Mouse (Mus musculus) cortical plate, adult 2 months (tissue): Measurements from ENCODE around the gene Cfap97d1. TPM values are rescaled to one million over a fixed set of nuclear protein-coding genes. Genes with fewer than 3 reads are reported as not detected.

Experiments
- H3K27ac ChIP-seq: fragments of 200-500 bp; 2 replicates; pipeline ENCODE4 v1.5.1; 2012; ENCODE audit warnings: low read length, control low read depth, inconsistent platforms; ENCODE audit not compliant: insufficient read depth
- H3K4me1 ChIP-seq: fragments of 200-500 bp; 2 replicates; pipeline ENCODE4 v1.6.1; 2011; ENCODE audit warnings: low read length; ENCODE audit not compliant: control insufficient read depth, insufficient read depth
- H3K4me3 ChIP-seq: fragments of 200-500 bp; 2 replicates; pipeline ENCODE4 v1.5.1; 2011; ENCODE audit warnings: mild to moderate bottlenecking, low read length, control low read depth; ENCODE audit not compliant: insufficient read depth
- CTCF ChIP-seq: fragments of 200-500 bp; IDR thresholded peaks from 2 replicates; pipeline ENCODE4 v1.5.1; 2011; ENCODE audit warnings: mild to moderate bottlenecking, control low read depth, low read length; ENCODE audit not compliant: insufficient read depth; ENCODE audit errors: extremely low read depth
- POLR2A ChIP-seq: fragments of 200-500 bp; IDR thresholded peaks from 2 replicates; pipeline ENCODE4 v1.6.1; 2011; ENCODE audit warnings: mild to moderate bottlenecking, low read length, control low read depth; ENCODE audit not compliant: insufficient read depth; ENCODE audit errors: extremely low read depth
- polyA plus RNA-seq: library from polyadenylated mRNA; depleted of rRNA; stranded (reverse); fragments of >200 nt; gene quantifications from 2 replicates; pipeline ENCODE4 v1.2.3, GENCODE M21; 2012

The Cfap97d1 gene
- polyA plus RNA-seq, 1 experiment, result not detected

DNA sequence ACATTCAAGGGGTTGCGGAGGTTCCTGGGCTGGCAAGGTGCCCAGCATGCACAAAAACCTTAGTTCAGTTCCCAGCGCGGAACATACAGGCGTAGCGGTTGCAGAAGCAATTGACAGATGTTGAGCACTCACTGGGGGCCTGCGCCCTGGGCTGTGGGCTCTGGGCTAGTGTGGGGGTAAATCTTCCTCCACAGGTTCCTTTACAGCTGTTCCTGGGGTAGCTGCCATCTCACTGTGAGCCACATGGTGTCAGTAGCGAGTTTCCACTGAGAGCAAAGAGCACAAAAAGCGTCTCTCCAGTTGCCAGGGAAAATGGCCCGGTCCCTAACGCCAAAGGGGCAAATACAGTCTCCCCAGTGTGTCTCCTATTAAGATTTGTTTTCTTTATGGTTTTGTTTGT is 1.9 kb downstream of the Cfap97d1 start:
- Histone ChIP-seq H3K27ac (no peak overlapping the region), H3K4me1 (peaks cover 10% of the 10 kb centered on the region; the same call in 1 of the 2 replicates), H3K4me3 (no peak overlapping the region)
- TF ChIP-seq CTCF (peak; percentile 99), POLR2A (no peak)

DNA sequence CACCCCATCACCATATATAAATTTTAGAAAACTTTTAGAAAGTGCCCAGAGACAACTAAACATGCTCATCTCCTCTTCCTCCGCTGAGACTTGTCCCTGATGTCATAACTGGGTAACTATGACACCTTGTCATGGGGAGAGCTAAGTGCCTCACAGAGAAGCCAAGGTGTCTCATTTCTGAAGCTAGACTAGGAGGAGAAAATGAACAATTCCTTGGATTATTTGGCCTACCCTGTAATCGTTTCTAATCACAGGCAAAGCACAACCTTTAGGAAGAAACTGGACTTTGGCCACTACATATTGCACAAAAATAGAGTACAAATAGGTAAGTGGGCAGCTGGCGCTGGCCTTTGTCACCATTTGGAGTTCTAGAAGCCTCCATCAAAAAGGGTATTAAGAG is 2.8 kb downstream of the Cfap97d1 start, which contains the start of gene Dusp3:
TSS of gene Dusp3 (minus strand) at position 101 of the 400 bp plus-strand sequence.
- no peak for TF ChIP-seq POLR2A
- no peak for TF ChIP-seq CTCF
- Histone ChIP-seq H3K27ac (no peak within 1 kb of the TSS), H3K4me1 (peaks cover 10% of the 10 kb centered on the region; the same call in 1 of the 2 replicates), H3K4me3 (no peak within 1 kb of the TSS)

DNA sequence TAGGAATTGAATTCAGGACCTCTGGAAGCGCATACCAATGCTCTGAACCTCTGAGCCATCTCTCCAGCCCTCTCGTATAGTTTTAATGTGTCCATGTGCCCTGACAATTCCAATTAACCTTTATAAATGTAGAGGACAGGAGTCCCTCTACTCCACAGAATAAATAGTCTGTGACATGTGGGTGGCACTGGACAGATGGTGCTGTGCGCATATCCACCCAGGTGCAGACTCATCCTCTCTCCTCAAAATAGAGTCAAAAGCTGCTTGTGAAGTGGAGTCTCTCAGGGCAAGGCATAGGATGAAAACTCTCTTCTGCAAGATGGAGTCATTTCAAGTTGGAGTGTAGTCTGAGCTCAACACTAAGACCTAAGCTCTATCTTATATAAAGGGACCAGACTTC is 6.2 kb downstream of the Cfap97d1 start:
- Histone ChIP-seq H3K4me1 (peaks cover 6% of the 10 kb centered on the region), H3K27ac (peak overlapping the region; percentile 57; the same call in 1 of the 2 replicates), H3K4me3 (no peak overlapping the region)
- TF ChIP-seq CTCF (no peak), POLR2A (no peak)

DNA sequence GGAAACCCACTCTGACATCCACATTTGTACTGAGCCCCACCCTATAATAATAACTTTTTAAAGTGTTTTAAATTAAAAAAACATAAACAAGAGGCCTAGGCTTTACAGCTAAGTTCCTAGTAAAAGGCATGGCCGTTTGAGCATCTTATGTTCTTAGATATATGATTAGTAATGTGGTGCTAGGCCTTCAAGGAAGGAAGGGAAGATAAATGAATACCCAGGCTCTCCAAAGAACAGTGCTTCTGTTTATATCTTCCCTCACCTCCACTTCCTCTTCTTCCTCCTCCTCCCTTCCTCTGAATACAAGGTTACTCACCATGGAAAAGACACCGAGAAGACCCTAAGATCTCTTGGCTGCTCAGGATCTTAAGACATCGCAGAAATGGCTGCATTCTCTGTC is 7.7 kb downstream of the Cfap97d1 start:
- H3K4me3 ChIP-seq, result no peak overlapping the region
- H3K4me1 ChIP-seq, result peaks cover 6% of the 10 kb centered on the region
- TF ChIP-seq CTCF (no peak), POLR2A (no peak)
- no peak overlapping the region for H3K27ac ChIP-seq

DNA sequence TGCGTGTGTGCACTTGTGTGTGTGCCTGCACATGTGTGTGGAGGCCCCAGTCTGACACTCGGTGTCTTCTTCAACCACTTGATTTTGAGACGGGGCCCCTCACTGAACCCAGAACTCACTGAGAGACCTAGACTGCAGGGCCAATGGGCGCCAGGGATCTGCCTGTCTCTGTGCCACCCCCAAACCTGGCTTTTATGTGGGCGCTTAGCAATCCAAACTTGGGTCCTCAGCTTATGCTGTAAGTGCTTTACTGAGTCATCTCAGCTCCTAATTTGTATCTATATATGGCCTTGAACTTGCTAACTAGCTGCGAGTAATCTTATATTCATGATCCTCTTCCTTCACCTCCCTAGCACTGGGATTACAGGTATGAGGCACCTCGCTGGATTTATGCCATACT is 8.3 kb downstream of the Cfap97d1 start:
- Histone ChIP-seq H3K4me1 (peaks cover 6% of the 10 kb centered on the region), H3K27ac (0 out of 2 replicates have a peak overlapping the region, but pooled peaks have one; percentile 7), H3K4me3 (no peak overlapping the region)
- TF ChIP-seq POLR2A (no peak), CTCF (no peak)

DNA sequence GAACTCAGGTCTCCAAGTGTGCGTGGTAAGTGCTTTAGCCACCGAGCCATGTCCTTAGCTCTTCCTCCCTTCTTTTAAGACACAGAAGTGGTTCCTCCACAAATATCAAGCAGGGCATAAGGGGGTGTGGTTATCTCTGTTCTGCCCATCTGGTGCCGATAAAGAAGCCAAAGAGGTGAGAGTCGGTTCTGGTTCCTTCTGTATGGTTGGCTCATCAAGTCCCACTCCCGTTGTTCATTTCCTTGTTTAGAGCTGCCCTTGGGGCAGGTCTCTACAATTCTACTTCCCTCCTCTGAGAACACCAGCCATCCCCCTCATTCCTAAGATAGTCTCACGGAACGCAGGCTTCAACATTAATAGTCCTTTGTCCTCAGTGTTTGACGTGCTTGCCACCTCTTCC is 10.0 kb downstream of the Cfap97d1 start:
- no peak for TF ChIP-seq CTCF
- no peak for TF ChIP-seq POLR2A
- Histone ChIP-seq H3K4me3 (no peak overlapping the region), H3K4me1 (peaks cover 6% of the 10 kb centered on the region), H3K27ac (peak overlapping the region; percentile 6; the same call in 1 of the 2 replicates)

DNA sequence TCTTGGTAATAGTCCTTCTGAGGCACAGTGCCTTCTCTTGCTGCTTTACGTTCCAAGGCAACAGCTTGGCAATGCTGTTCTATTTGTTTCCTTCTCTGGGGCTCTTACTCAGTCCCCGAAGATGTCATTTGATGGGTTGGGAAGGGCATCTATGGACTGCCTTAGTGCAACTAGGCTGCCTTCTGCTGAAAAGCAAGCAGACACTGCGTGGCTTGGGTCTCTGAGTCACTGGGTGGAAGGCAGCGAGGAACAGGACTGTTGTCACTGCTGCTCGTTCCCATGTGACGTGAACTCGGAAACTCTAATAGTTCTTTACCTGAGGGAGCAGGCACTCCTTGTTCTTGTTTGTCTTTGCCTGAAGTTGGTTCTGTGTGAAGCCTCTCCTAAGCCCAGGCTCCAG is 11.9 kb downstream of the Cfap97d1 start:
- no peak overlapping the region for H3K4me3 ChIP-seq
- peaks cover 4% of the 10 kb centered on the region for H3K4me1 ChIP-seq
- H3K27ac ChIP-seq, result no peak overlapping the region
- TF ChIP-seq POLR2A (no peak), CTCF (no peak)

DNA sequence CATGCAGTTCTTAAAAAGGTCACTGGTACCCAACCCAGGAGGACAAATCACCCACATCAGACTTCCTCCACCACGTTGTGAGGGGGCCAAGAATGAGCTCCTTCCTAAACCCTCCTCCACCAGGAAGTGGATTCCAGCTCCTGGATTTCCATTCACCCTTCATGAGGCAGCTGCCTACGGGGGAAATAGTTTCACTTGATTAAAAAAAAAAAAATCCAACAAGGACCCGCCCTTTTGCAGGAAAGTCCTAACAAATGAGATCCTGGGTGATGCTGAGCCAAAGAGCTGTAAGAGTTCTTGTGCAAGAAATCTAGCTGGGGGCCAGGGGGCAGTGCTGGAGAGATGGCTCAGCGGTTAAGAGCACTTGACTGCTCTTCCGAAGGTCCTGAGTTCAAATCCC is 14.2 kb downstream of the Cfap97d1 start:
- H3K27ac ChIP-seq, result no peak overlapping the region
- no peak overlapping the region for H3K4me3 ChIP-seq
- H3K4me1 ChIP-seq, result no peaks in the 10 kb centered on the region; the same call in 1 of the 2 replicates
- TF ChIP-seq CTCF, result no peak
- TF ChIP-seq POLR2A, result no peak

DNA sequence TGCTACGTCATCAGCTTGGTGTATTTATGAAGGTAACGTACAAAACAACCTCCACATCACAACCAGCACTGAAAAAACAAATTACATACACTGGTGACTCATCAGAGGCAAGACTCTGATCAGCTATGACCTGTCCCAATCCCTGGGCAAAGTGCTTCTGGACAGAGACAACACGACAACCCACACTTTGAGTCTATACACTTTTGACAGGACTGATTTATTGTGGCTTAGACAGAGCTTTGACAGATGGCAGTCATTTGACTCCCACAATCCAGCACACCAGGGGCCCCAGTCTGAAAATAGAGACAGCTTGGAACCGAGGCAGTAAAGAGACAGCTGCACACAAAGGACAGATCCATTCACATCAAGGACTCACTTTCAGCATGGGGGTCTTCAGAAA is 15.4 kb downstream of the Cfap97d1 start:
- no peak overlapping the region for H3K4me3 ChIP-seq
- no peak overlapping the region for H3K27ac ChIP-seq
- TF ChIP-seq POLR2A, result no peak
- TF ChIP-seq CTCF, result no peak

DNA sequence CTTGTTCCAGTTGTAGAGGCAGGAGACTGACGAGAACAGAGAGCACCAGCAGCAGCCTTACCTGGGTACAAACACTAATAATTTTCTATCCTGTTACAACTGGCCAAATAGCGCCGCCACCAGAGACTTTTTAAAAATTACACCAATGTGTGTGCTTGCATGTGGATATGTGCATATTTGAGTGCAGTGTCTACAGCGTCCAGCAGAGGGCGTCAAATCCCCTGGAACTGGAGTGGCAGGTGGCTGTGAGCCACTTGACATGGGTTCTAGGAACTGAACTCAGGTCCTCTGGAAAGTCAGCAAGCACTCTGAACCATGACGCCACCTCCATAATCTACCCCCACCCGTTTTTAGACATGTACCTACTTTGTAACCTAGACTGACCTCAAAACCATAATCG is 20.2 kb downstream of the Cfap97d1 start:
- Histone ChIP-seq H3K4me3 (no peak overlapping the region), H3K4me1 (no peaks in the 10 kb centered on the region), H3K27ac (no peak overlapping the region)
- no peak for TF ChIP-seq POLR2A
- TF ChIP-seq CTCF, result peak; percentile 22; the same call in 1 of the 2 replicates

More for the DNA sequence above, 15.4 kb downstream of the Cfap97d1 start:
- no peaks in the 10 kb centered on the region for H3K4me1 ChIP-seq
